Mouse (Mus musculus) ZHBTc4 (cell line): ENCODE measurements around the gene Ttc7b.

Source experiments
- DNase-seq: peaks from one replicate; pipeline ENCODE4 v3.0.0-alpha.2; 2011; ENCODE audit warnings: low read depth, low spot score

Ttc7b gene

DNA sequence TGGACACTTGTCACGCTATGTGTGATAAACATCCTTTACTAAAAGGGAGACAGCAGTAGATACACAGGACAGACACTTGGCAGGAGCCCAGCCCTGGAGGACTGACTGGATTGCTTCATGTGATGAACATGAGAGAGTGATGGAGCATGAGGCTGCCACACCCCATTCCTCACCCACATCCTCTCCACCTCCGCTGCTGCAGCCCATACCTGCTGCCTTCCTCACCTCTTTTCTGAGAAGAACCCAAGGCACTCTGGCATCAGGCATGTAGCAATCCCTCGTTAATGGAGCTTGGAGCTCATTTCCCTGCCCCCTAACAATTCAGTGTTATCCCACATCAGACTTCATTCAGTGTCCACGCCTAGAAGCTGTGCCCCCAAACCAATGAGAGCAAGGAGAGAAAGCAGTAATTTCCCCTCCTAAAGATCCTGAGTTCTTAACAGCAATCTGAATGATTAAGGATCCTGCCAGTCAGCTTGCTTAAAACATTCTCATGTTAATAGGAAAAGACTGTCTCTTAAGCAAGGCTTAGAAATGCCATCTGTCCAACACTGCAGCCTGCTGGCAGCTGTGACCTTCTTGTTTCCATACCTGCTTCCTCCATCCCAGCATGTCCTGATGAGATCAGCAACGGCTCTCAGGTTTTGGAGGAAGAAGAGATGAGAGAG, 183.1 kb downstream of the Ttc7b start:
- peak; percentile 87 for DNase-seq

DNA sequence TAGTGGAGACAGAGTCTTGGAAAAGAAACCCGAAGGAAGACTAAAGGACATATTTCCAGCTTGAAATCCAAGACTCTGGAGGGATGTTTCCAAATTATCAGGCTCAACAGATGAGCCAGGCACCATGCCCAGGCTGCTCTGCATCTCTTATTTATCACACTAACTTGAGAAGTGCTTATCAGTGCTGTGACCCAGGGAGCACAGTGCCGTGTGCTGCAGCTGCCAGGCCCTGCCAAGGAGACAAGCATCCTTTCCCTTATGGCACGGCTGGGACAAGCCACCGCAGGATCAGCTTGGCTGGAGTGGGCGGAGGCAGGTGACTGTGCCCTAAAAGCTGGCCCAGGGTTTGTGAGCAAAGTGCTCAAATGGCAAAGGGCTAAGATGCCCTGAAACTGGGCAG, 184.4 kb downstream of the Ttc7b start:
- no peak for DNase-seq

DNA sequence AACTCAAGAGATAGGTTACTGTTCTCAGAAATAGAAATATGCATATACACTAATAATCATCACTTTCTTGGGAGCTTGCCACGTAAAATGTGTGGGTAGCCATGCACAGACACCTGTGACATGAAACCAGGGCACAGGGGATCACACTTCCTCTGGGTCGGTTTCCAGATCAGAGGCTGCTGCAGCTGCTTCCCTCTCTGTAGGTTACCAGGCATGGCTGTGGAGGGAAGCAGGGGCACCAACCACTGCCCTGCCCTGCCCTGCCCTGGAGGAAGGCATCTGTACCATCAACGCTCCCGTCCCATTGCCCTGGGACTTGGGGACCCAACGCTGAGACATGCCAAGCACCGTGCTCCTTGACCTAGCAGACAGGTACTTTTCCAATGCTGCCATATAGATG, 188.8 kb downstream of the Ttc7b start:
- DNase-seq = no peak

DNA sequence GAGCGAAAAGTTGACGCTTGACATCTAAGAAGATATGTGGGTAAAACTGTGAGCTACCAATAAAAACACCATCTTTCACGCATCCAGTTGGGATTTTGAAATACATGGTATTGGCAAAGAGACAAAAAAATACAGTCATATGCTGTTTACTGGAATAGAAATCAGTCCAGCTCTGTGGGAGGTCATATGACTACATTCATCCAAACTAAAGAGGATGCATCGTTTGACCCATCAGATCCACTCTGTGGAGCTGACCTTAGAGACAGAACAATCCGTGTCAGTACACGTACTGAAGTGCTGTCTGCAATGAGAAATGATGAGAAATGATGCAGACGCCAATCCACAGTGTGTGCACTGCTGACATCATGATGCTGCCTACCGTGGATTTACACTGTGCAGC, 190.4 kb downstream of the Ttc7b start:
- DNase-seq = no peak

DNA sequence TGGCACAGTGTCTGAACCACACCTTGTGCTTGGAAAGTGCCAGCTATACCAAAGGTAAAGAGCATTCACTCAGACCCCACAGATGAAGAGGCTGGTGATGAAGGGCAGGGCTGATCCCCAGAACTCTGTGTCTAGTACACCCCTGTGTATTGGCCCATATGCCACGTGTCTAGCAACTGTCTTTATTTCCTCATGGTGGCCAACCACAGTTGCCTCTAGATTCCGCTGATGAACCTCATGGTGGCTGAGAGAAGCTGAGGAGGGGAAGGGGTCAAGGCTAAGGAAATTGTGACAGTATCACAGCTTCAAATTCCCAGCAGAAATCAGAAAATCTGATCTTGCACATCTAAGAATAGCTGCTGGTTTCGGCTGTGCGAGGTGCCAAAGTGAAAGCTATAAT, 191.6 kb downstream of the Ttc7b start:
- no peak for DNase-seq

DNA sequence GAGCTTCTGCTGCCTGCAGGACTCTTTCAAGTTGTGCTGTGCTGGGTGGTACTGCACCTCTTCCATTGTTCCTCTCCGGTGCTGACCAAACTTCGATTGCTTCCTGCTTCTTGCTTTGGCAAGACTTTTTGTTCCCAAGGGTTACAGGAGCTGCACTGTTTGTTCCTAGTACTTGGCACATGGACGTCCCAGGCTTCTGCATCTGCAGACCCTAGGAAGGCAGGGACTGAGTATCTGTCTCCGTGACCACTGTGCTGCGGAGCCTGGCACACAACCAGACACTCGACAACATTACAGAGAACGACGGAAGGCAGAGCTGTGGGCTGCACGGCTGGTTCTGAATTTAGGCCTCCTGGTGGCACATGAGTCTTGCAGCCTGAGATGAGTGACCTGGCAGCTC, 192.1 kb downstream of the Ttc7b start:
- DNase-seq = no peak

DNA sequence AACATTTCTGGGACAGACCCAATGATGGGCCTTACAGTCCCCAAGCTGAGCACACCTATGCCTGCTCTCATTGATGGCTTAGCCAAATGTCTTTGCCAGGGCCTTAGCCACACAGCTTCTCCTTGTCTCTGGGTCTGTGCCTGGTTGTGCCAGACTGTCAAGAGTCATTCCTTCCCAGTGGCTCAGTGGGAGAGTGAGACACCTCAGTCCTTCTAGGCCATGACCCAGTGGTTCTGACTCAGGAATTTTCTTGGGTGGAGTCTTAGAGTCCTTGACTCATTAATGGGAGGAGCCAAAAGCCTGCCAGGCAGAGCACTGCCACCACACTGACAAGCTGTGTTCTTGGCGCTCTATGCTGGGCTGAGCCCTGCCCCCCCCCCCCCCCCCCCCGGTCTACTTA, 193.9 kb downstream of the Ttc7b start:
- DNase-seq = peak; percentile 21

DNA sequence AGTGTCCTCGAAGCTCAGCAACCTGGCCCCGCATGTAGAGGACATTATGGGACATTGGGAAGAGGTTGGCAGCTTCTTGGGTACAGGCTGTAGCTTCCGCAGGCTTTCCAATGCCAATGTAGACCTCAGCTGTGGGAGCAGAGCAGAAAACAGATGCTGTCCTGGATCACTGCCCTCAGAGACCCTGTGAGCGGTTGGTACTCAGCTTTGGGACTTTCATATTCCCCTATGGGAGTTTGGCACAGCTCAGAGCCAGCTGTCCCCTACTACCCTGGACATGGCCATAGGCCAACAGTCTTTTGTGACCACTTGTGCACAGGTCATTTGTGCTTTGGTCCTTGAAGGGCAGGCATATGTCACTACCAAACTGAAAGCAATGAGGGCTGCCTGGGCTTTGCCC, 195.0 kb downstream of the Ttc7b start:
- no peak for DNase-seq

DNA sequence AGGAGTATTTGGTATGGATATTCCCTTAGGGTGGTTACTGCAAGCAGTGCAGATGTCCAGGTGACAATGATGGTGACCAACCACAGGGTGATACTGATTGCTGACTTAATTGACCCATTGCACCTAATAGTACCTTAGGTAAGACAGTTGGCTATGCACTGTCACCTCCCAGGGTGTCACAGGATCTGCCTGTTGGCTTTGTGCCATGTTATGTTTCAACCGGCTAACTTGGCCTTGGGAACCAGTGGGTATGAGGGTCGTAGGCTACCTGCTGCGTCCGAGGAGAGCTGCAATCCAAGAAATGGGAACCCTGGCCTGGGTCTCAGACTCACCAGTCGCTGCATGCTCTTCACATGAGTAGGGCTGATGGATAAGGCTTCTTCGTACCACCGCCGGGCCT, 195.4 kb downstream of the Ttc7b start:
- no peak for DNase-seq

DNA sequence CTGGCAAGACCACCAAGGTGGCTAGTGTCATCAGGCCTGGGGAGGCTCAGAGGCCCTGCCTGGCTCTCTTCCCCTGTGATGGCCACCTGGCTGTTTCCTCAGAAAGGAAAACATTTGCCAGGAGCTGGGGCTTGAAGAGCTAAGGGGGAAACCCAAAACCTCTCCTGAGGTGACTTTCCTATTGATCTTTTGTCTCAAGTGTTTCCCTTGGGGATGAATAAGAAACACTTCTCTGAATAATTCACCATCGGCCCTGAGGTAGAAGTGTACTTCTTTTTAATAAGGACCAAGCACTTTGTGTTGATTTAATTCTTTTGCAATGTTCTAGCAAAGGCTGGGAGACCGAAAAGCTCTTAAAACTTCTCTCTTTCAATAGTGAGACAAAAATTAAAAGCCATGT, 197.0 kb downstream of the Ttc7b start:
- no peak for DNase-seq

DNA sequence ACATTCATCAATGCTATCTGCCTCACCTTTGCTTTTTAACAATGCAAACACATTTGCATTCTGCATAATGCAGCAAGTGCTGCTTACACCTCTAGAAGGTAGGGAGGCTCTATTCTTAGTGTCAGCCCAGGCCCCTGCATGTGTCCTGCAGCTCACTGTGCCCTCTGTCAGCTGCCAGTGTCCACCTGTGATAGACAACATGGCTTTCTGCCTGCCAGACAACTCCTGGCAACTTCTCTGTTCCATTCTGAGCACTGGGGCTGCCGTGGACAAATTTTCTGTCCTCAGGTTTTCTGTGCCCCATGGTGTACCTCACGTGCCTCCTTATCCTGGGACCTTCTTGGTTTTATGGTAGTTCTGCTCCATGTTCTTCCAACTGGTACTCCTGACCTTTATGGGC, 198.4 kb downstream of the Ttc7b start:
- no peak for DNase-seq

DNA sequence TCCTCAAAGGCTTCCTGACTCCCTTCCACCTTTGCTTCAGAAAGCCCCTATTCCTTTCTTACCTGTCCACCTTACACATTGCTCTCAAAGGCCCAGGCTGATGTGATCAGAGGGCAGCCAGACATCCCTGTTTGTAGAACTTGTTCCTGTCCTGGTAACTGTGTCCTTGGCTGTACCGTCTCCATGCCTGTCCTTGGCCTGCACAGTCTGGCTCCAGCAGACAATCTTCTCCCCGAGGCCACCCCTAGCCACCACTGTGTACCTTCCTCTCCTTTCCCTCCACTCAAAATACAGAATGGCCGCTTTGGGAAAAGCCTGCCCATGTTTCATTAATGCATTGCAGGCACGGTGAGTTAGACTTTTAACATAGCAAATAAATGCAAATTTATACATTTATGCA, 199.1 kb downstream of the Ttc7b start:
- DNase-seq = no peak

DNA sequence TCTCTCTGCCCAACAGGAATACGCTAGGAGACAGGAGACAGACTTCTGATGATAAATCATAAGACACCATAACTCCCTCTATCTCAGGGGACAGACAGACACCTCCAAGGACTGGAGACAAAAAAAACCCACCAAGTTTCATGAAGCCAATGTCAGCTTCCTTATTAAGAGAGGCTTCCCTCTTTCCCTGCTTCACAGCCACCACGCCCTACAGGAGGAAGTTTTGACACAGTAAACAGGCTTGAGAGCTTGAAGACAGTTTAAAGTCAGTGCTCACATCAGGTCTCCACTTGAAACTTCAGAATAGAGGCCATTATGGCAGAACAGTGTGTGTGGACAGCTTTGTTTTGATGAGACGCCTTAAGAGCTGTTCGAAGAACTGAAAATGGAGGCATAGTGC, 200.9 kb downstream of the Ttc7b start:
- no peak for DNase-seq

DNA sequence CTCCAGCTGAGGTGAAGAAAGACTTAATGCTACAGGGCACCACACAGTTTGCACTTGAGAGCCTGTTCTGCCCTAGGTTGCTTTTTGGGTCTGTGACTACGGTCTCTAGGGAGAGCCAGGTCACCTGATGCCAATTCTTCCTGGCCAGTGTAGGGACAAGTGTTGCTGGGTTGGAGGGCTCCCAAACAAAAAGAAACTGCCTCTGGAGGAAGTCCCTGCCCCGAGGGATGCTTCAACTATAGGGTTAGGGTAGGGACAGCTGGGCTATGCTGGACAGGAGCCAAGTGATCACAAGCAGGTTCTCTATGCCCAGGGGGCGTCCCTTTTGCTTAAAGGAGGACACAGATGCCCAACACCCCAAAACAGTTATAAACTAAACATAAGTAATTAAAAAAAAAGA, 202.7 kb downstream of the Ttc7b start:
- no peak for DNase-seq

DNA sequence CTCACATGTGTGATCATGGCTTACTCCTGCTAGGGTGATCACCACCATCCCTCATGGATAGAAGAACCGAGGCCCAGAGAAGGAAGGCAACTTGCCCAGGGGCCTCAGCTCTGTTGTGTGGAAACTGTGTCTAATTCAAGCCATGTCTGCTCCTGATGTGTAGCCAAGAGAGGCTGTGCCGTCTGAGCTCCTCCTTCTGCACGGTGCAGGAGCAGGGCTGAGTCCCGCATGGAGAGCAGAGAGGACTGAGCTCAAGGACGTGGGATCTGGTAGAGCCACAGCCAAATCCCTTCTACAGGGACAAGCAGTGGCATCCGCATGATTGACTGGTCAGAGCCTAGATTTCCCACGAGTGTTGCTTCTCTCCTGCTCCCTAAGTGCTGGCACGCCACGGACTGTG, 204.5 kb downstream of the Ttc7b start:
- no peak for DNase-seq

DNA sequence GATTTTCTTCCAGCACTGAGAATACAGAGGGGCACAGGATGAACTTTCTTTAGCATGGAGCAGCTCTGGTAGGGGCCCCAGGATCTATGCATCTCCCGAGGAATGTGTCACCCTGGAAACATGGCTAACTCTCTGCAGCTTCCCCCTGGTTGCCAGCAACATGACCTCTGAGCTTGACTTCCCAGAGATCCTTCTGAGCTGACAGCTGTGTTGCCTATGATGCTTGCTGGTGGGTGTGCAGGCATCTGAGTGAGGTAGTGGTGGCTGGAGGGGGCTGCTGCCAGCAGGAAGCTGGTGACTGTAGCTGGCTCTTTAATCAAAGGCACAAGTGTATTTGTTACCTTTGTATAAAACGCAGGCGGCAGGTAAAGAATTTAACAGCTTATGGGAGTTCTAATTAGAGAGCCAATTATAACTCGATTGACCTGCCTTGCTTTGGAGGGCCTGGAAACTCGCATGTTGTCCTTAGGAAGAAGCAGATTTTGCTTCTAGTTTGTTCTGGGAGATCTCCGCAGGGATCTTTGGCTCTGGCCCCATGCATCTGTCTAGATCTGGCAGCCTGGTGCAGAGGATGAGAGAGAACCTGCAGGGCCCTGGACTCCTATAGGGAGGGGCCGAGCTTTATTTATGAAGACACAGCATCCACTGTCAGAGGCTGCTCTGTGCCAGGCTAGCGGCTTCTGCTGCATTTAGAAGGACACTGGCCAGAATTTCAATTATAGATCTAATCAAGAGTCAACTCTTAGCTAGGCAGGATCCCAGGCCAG, 205.3 kb downstream of the Ttc7b start:
- DNase-seq = no peak

DNA sequence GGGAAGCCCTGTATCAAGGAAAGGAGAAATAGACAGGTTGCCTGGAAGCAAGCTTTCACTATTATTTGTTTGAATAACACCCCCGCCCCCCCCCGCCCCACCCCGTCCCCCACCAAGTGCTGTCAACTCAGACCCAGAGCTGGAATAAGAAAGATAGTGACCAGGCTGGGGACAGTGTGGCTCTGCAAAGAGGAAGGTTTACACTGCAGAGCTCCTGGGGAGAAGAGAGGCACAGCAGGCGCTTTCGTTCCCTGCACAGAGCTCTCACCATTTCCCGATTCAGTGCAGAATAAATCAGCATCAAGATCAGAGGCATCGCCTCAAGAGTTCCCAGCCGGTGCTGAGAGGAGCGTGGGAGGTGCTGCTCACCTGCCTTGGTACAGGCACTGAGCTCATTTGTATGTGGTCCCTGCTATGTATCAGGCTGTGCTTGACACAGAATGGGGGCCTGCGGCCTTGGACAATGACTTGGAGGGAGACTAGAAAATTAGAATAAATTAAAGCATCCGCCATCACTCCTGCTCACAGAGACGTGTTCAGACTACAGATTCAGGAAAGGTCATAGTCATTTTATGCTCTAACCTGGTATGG, 206.7 kb downstream of the Ttc7b start:
- DNase-seq = no peak

DNA sequence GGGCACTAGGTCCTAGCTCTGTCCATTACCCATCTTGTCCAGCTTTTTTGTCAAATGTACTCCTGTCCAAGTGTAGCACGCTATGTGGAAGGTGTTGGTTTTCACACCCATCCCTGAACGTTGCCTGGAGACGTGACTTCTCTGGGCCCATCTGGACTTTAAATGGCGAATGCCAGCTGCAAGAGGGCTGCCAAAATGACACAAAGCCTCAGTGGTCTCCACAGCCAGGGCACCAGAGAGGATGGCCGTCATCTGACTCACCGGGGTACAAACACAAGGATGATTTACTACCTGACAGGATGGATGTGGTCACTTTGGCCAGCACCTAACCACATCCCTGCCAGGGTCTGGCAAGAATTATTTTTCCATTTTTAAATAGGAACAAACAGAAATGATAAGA, 207.4 kb downstream of the Ttc7b start:
- DNase-seq = no peak

DNA sequence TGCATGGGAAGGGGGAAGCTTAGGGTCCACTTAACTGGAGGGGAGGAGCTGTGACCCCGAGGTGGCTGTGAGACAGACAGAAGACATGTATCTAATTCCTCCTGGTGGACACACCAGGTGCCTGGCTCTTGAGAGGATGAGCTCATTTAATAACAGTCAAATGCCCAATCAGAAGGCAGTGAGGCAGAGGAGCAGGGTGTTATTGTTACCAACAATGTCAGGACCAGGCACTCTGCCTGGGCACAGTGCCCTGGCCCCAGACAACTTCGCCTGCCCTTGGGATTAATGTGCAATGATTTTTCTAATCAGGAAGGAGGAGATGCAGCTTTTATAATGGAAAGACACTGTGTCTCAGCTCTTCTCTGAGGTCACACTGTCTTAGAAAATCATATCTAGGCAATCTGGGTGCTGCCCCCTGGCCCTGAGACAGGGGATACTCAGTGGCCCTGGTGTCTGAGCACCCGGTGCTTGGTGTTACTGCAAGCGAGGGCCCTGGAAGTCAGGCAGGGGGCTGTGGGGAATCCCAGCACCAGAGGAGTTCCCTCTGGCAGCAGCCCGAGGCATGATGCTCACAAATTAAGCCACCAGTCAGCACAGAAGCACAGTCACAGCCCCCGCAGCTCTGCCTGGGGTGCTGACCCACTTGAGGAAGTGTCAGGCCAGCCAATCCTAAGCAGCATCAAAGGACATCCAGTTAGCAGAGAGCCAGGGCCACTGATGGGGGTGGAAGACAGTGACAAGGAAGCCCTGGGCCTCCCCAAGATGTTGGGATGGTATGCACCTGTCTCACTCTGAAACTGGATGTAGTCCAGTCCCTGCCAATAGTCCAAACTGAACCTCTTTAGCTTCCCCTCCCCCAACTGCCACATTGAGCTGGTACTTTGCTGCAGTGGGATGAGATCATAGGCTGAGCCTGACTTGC, 209.9 kb downstream of the Ttc7b start:
- no peak for DNase-seq

DNA sequence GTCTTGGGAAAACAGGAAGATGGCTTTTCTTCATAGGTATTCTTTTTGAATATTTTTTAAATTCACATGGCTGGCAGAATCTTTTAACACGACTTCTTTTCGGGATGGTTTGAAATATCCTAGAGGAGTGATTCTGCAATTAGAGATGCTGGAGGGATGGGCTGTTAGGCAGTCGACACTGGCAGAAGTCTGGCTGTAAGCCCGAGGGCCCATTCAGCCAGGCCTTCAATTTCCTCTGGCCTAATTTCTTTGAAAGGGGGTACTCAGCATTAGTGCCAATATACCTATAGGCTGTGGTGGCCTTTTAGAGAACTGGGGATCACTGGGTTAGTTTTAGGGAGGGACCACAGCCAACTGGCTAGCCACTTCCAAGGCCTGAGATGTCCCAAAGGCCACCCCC, 211.4 kb downstream of the Ttc7b start:
- no peak for DNase-seq

DNA sequence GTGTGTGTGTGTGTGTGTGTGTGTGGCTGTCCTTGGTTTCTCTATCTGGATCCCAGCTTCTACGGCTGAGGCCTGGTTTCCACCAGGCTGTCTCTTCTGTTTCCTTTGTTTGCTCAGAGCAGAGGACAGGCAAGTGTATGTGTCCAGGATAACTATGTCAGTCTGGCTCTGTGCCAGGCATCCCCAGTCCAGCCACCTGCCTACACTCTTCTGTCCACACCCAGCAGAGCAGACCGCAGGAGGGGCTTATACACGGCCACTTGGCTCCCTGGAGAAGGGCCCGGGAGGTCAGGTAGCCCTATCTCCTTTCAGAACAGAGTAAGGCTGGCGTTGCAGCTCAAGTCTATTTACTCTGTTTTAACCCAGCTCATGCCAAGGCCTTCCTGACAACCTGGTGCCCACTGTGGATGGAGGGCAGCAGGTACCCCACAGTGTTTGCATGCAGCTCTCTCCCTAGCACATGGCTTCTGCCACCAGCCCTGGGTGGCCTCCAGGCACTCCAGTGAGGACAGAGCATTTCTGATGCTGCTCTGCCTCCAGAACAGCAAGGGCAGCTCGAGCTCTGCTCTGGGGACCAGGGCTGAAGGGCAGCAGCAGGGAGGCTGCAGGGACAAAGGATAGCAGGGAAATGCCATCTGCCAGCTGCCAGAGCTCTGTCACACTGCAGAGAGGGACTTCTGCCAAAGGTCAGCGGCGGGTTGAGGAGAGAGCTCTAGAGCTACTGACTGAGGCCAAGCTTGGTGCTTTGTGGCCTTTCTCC, 212.9 kb downstream of the Ttc7b start:
- no peak for DNase-seq
